Mouse (Mus musculus): ENCODE measurements at regions not wholly inside any gene's neighbourhood (a gene's known extent, or its start where the extent isn't known, plus 50 kb on each side); places are given as distances from the start of the nearest gene placed in this dataset.

- DNase-seq (ENCODE audit: low read depth, low spot score), result no peak
- WGBS, result 63% methylated on average over 1 of the region's 1 CpGs
These were observed 96.1 kb downstream of the Cct6b start for GRCm38 (mm10) chr11:82668026-82668425.

- 81% methylated on average over 1 of the region's 1 CpGs for WGBS
These were observed 100.0 kb downstream of the Cct6b start for GRCm38 (mm10) chr11:82664076-82664475.

GRCm38 (mm10) chr11:82662086-82662485 is 102.0 kb downstream of the Cct6b start:
- 35% methylated on average over 3 of the region's 3 CpGs for WGBS
- DNase-seq (ENCODE audit: low read depth, low spot score), result no peak

More at GRCm38 (mm10) chr11:82664076-82664475, 100.0 kb downstream of the Cct6b start:
- no peak for DNase-seq (ENCODE audit: low read depth, low spot score)

GRCm38 (mm10) chr11:82651751-82652150 is 112.4 kb downstream of the Cct6b start:
- 21% methylated on average over 5 of the region's 5 CpGs for WGBS
- DNase-seq (ENCODE audit: low read depth, low spot score), result no peak

GRCm38 (mm10) chr11:82638513-82638912 is 125.6 kb downstream of the Cct6b start:
- DNase-seq (ENCODE audit: low read depth, low spot score), result no peak
- WGBS, result 23% methylated on average over 4 of the region's 4 CpGs

- no peak for DNase-seq (ENCODE audit: low read depth, low spot score)
- WGBS, result 97% methylated on average over 1 of the region's 1 CpGs
These were observed 131.9 kb downstream of the Cct6b start for GRCm38 (mm10) chr11:82632191-82632590.

- DNase-seq (ENCODE audit: low read depth, low spot score), result no peak
These were observed 132.7 kb downstream of the Cct6b start for GRCm38 (mm10) chr11:82631387-82631786.

GRCm38 (mm10) chr11:82626501-82627111 is 137.5 kb downstream of the Cct6b start:
- DNase-seq (ENCODE audit: low read depth, low spot score), result no peak
- WGBS, result 43% methylated on average over 7 of the region's 7 CpGs

More at GRCm38 (mm10) chr11:82631387-82631786, 132.7 kb downstream of the Cct6b start:
- WGBS, result 33% methylated on average over 4 of the region's 4 CpGs

GRCm38 (mm10) chr11:82621061-82621460 is 143.1 kb downstream of the Cct6b start:
- 84% methylated on average over 10 of the region's 10 CpGs for WGBS

GRCm38 (mm10) chr11:82619418-82619817 is 144.7 kb downstream of the Cct6b start:
- 52% methylated on average over 2 of the region's 2 CpGs for WGBS
- DNase-seq (ENCODE audit: low read depth, low spot score), result no peak

More at GRCm38 (mm10) chr11:82621061-82621460, 143.1 kb downstream of the Cct6b start:
- DNase-seq (ENCODE audit: low read depth, low spot score), result no peak

- WGBS, result 6% methylated on average over 9 of the region's 9 CpGs
- DNase-seq (ENCODE audit: low read depth, low spot score), result no peak
These were observed 145.7 kb downstream of the Cct6b start for GRCm38 (mm10) chr11:82618457-82618856.

GRCm38 (mm10) chr11:82616856-82617255 is 147.3 kb downstream of the Cct6b start:
- 65% methylated on average over 7 of the region's 7 CpGs for WGBS
- no peak for DNase-seq (ENCODE audit: low read depth, low spot score)

- DNase-seq (ENCODE audit: low read depth, low spot score), result no peak
- WGBS, result 90% methylated on average over 9 of the region's 9 CpGs
These were observed 149.8 kb downstream of the Cct6b start for GRCm38 (mm10) chr11:82614356-82614755.

- 15% methylated on average over 6 of the region's 6 CpGs for WGBS
- peak; percentile 16 for DNase-seq (ENCODE audit: low read depth, low spot score)
These were observed 150.6 kb downstream of the Cct6b start for GRCm38 (mm10) chr11:82613503-82613902.

- peak; percentile 19 for DNase-seq (ENCODE audit: low read depth, low spot score)
These were observed 152.1 kb downstream of the Cct6b start for GRCm38 (mm10) chr11:82612026-82612425.

- DNase-seq (ENCODE audit: low read depth, low spot score), result no peak
- WGBS, result 37% methylated on average over 1 of the region's 1 CpGs
These were observed 155.2 kb downstream of the Cct6b start for GRCm38 (mm10) chr11:82608963-82609362.

- WGBS, result 79% methylated on average over 5 of the region's 5 CpGs
- no peak for DNase-seq (ENCODE audit: low read depth, low spot score)
These were observed 156.5 kb downstream of the Cct6b start for GRCm38 (mm10) chr11:82607661-82608060.

- 37% methylated on average over 7 of the region's 7 CpGs for WGBS
- DNase-seq (ENCODE audit: low read depth, low spot score), result no peak
These were observed 159.8 kb downstream of the Cct6b start for GRCm38 (mm10) chr11:82604251-82604835.

GRCm38 (mm10) chr11:82602818-82603217 is 161.3 kb downstream of the Cct6b start:
- DNase-seq (ENCODE audit: low read depth, low spot score), result no peak
- WGBS, result 22% methylated on average over 11 of the region's 11 CpGs

- DNase-seq (ENCODE audit: low read depth, low spot score), result no peak
- 52% methylated on average over 2 of the region's 2 CpGs for WGBS
These were observed 161.9 kb downstream of the Cct6b start for GRCm38 (mm10) chr11:82602250-82602649.

- no peak for DNase-seq (ENCODE audit: low read depth, low spot score)
- 65% methylated on average over 9 of the region's 9 CpGs for WGBS
These were observed 164.0 kb downstream of the Cct6b start for GRCm38 (mm10) chr11:82600151-82600550.
